Mouse (Mus musculus): ENCODE measurements around the gene Arhgap24. TPM values are rescaled to one million over a fixed set of nuclear protein-coding genes. Genes with fewer than 3 reads are reported as not detected.
"Not testable (repeated sequence)": the region's sequence is repeated elsewhere in the genome, so short reads cannot be mapped to it uniquely, and the experiment has no call there.

Gene Arhgap24
- total RNA-seq, 1 experiment from 2014 or later, result 32.9 TPM

- no peak for ATAC-seq (ENCODE audit: extremely low read depth, insufficient number of reproducible peaks, low FRiP score, poor library complexity, severe bottlenecking)
These were observed 417.1 kb downstream of the Arhgap24 start for GRCm38 (mm10) chr5:102898301-102898700.

GRCm38 (mm10) chr5:102899680-102900215 lies 418.6 kb downstream of the Arhgap24 start:
- no peak for ATAC-seq (ENCODE audit: extremely low read depth, insufficient number of reproducible peaks, low FRiP score, poor library complexity, severe bottlenecking)

- no peak for ATAC-seq (ENCODE audit: extremely low read depth, insufficient number of reproducible peaks, low FRiP score, poor library complexity, severe bottlenecking)
These were observed 420.0 kb downstream of the Arhgap24 start for GRCm38 (mm10) chr5:102901176-102901575.

GRCm38 (mm10) chr5:102903487-102903886 lies 422.3 kb downstream of the Arhgap24 start:
- ATAC-seq (ENCODE audit: extremely low read depth, insufficient number of reproducible peaks, low FRiP score, poor library complexity, severe bottlenecking), result no peak

- ATAC-seq (ENCODE audit: extremely low read depth, insufficient number of reproducible peaks, low FRiP score, poor library complexity, severe bottlenecking), result no peak
These were observed 422.9 kb downstream of the Arhgap24 start for GRCm38 (mm10) chr5:102904066-102904465.

GRCm38 (mm10) chr5:102905441-102906211 lies 424.4 kb downstream of the Arhgap24 start:
- ATAC-seq (ENCODE audit: extremely low read depth, insufficient number of reproducible peaks, low FRiP score, poor library complexity, severe bottlenecking), result no peak

- ATAC-seq (ENCODE audit: extremely low read depth, insufficient number of reproducible peaks, low FRiP score, poor library complexity, severe bottlenecking), result no peak
These were observed 439.0 kb downstream of the Arhgap24 start for GRCm38 (mm10) chr5:102920199-102920598.

GRCm38 (mm10) chr5:102926786-102927185 lies 445.6 kb downstream of the Arhgap24 start:
- no peak for ATAC-seq (ENCODE audit: extremely low read depth, insufficient number of reproducible peaks, low FRiP score, poor library complexity, severe bottlenecking)

GRCm38 (mm10) chr5:102930161-102930560 lies 449.0 kb downstream of the Arhgap24 start:
- ATAC-seq (ENCODE audit: extremely low read depth, insufficient number of reproducible peaks, low FRiP score, poor library complexity, severe bottlenecking), result no peak

GRCm38 (mm10) chr5:102943864-102944630 lies 462.9 kb downstream of the Arhgap24 start:
- not testable (repeated sequence) for ATAC-seq (ENCODE audit: extremely low read depth, insufficient number of reproducible peaks, low FRiP score, poor library complexity, severe bottlenecking)

- ATAC-seq (ENCODE audit: extremely low read depth, insufficient number of reproducible peaks, low FRiP score, poor library complexity, severe bottlenecking), result no peak
These were observed 465.4 kb downstream of the Arhgap24 start for GRCm38 (mm10) chr5:102946625-102947024.

- ATAC-seq (ENCODE audit: extremely low read depth, insufficient number of reproducible peaks, low FRiP score, poor library complexity, severe bottlenecking), result no peak
These were observed 466.0 kb downstream of the Arhgap24 start for GRCm38 (mm10) chr5:102947061-102947711.
